Mouse (Mus musculus) ES-Bruce4 (cell line): Measurements from ENCODE around the gene Rptor.

ENCODE experiments used
- CTCF ChIP-seq: IDR thresholded peaks from one replicate; pipeline ENCODE4 v1.8.1; 2011; ENCODE audit warnings: low read depth, low read length
- EP300 ChIP-seq: IDR thresholded peaks from 2 replicates; pipeline ENCODE4 v1.6.1; 2011; ENCODE audit warnings: low read depth, low read length; ENCODE audit not compliant: insufficient read depth

DNA sequence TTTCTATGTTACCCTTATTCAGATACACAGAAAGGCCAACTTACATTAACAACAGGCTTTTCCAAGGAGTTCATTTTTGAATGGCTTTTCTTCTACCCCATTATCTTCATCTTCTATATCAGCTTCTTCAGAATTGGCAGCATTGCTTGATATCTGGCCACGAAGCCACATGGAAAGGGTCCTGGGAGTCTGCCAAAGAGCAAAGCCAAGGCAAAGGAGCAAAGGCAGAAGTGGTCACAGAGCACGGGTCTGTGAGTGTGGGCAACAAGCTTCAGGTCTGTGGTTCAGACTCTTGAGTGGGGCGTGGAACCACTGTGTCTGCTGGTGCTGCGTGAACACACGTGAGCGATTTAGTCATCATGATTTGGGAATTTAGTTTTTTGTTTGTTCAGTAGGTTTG, 223.1 kb downstream of the Rptor start:
- TF ChIP-seq CTCF = no peak
- no peak for TF ChIP-seq EP300
